Mouse (Mus musculus) cerebellum, adult 9-10 months (tissue): Measurements from ENCODE around the gene Rab38.

Experiments used
- DNase-seq: peaks from one replicate; pipeline ENCODE4 v3.0.0; 2022

Gene Rab38

GRCm38 (mm10) chr7:88527100-88527671 is 97.1 kb downstream of the Rab38 start:
- DNase-seq = no peak

GRCm38 (mm10) chr7:88536127-88536531 is 106.1 kb downstream of the Rab38 start:
- no peak for DNase-seq

GRCm38 (mm10) chr7:88536743-88537142 is 106.7 kb downstream of the Rab38 start:
- no peak for DNase-seq
